15 mouse cellular contexts compared by ENCODE assay signal in the genomic region with DNA sequence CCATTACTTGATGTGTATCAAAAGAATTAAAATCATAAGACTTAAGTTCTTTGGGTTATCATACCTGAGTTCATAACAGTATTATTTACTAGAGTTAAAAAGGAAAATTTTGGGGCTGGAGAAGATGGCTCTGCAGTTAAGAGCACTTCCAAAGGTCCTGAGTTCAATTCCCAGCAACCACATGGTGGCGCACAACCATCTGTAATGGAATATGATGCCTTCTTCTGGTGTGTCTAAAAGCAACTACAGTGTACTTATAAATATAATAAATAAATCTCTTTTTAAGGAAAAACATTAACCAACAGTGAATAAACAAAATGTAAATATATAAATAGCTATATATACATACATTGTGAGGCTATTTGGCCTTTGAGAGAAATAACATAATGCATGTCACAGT. TPM values are rescaled to one million over a fixed set of nuclear protein-coding genes. Genes with fewer than 3 reads are reported as not detected.
DNase-seq lines count a peak whose midpoint lies in the region; ATAC-seq and TF ChIP-seq lines count a peak whose summit lies in the region.
"Had no signal": no experiment of that assay in that cellular context is flagged by ENCODE, and none has a peak within 500 bp of the region (broad histone marks: within the 10 kb centered on the region; RNA-seq: fewer than 3 reads in every experiment).

No protein-coding gene starts in this region.

- TF ChIP-seq EP300 in stomach, postnatal 0 days (optimal IDR thresholded peaks at IDR 0.05), result no peak

- TF ChIP-seq POLR2A in cerebellum, adult 2 months (IDR thresholded peaks at IDR 0.05; ENCODE audit: borderline replicate concordance, insufficient read depth, low read length), result no peak

- WGBS in cerebellum, adult 2 months, result 100% methylated on average over 1 of the region's 1 CpGs
- 94% methylated on average over 1 of the region's 1 CpGs for WGBS in intestine, postnatal 0 days
- WGBS in intestine, embryonic 15.5 days, result 95% methylated on average over 1 of the region's 1 CpGs
- WGBS in midbrain, postnatal 0 days, result 100% methylated on average over 1 of the region's 1 CpGs
- WGBS in midbrain, embryonic 15.5 days, result 98% methylated on average over 1 of the region's 1 CpGs
- 92% methylated on average over 1 of the region's 1 CpGs for WGBS in stomach, postnatal 0 days

- no peaks in the 10 kb centered on the region for H3K4me1 ChIP-seq in cerebellum, adult 2 months (ENCODE audit: control insufficient read depth, insufficient read depth, low read length)
- no peaks in the 10 kb centered on the region for H3K4me1 ChIP-seq in intestine, postnatal 0 days (replicated peaks; ENCODE audit: control insufficient read depth, insufficient read depth, low read length)
- no peaks in the 10 kb centered on the region for H3K4me1 ChIP-seq in intestine, embryonic 15.5 days (replicated peaks)
- H3K4me1 ChIP-seq in midbrain, postnatal 0 days (ENCODE audit: insufficient read depth, low read length), result no peaks in the 10 kb centered on the region
- H3K4me1 ChIP-seq in midbrain, embryonic 15.5 days, result no peaks in the 10 kb centered on the region
- H3K4me1 ChIP-seq in stomach, postnatal 0 days (replicated peaks; ENCODE audit: control insufficient read depth, insufficient read depth), result no peaks in the 10 kb centered on the region
- H3K4me1 ChIP-seq: embryonic facial prominence, embryonic 10.5 days; hindbrain, embryonic 10.5 days; liver, embryonic 15.5 days; midbrain, embryonic 12.5 days had no signal

- peak; percentile 2; the same call in 1 of the 2 replicates for TF ChIP-seq CTCF in cerebellum, adult 2 months (IDR thresholded peaks at IDR 0.05; ENCODE audit: borderline replicate concordance, insufficient read depth, low read depth, low read length)
- peak; percentile 52 for TF ChIP-seq CTCF in intestine, postnatal 0 days (IDR thresholded peaks at IDR 0.05; ENCODE audit: low read depth)
- TF ChIP-seq CTCF in midbrain, postnatal 0 days (IDR thresholded peaks at IDR 0.05), result peak; percentile 55
- peak; percentile 58 for TF ChIP-seq CTCF in stomach, postnatal 0 days (IDR thresholded peaks at IDR 0.05; ENCODE audit: low read depth)

- no peak for ATAC-seq in intestine, postnatal 0 days
- ATAC-seq in intestine, embryonic 15.5 days, result no peak
- no peak for ATAC-seq in midbrain, postnatal 0 days (ENCODE audit: low FRiP score)
- ATAC-seq in midbrain, embryonic 15.5 days (replicated peaks), result no peak
- ATAC-seq in stomach, postnatal 0 days (ENCODE audit: low FRiP score, low TSS enrichment), result no peak

- no peak for DNase-seq in cerebellum, adult 2 months
- no peak for DNase-seq in cerebellum, adult 9-10 months
- no peak for DNase-seq in midbrain, postnatal 0 days (ENCODE audit: low spot score)
- no peak for DNase-seq in stomach, postnatal 0 days (ENCODE audit: low spot score)
- no peak for DNase-seq in gastrocnemius, postnatal 10 days
- DNase-seq: cerebellum, adult 8-10 months; gastrocnemius, postnatal 25 days; thymus, adult 2 months had no signal

- no peak overlapping the region for H3K4me3 ChIP-seq in cerebellum, adult 2 months (replicated peaks; ENCODE audit: insufficient read depth, low read depth, low read length)
- H3K4me3 ChIP-seq in intestine, postnatal 0 days (ENCODE audit: low read depth, low read length), result no peak overlapping the region
- H3K4me3 ChIP-seq in intestine, embryonic 15.5 days (replicated peaks), result no peak overlapping the region
- H3K4me3 ChIP-seq in midbrain, postnatal 0 days (ENCODE audit: low read depth, low read length), result no peak overlapping the region
- H3K4me3 ChIP-seq in midbrain, embryonic 15.5 days, result no peak overlapping the region
- H3K4me3 ChIP-seq in stomach, postnatal 0 days (ENCODE audit: low read depth, low read length), result no peak overlapping the region
- H3K4me3 ChIP-seq: embryonic facial prominence, embryonic 10.5 days; hindbrain, embryonic 10.5 days; liver, embryonic 15.5 days; midbrain, embryonic 12.5 days had no signal

- no peaks in the 10 kb centered on the region for H3K9me3 ChIP-seq in intestine, postnatal 0 days (ENCODE audit: control insufficient read depth)
- H3K9me3 ChIP-seq in intestine, embryonic 15.5 days, result no peaks in the 10 kb centered on the region
- H3K9me3 ChIP-seq in midbrain, postnatal 0 days (ENCODE audit: low read length), result no peaks in the 10 kb centered on the region
- H3K9me3 ChIP-seq in midbrain, embryonic 15.5 days, result no peaks in the 10 kb centered on the region
- H3K9me3 ChIP-seq in stomach, postnatal 0 days (ENCODE audit: control insufficient read depth, low read length), result no peaks in the 10 kb centered on the region
- H3K9me3 ChIP-seq: embryonic facial prominence, embryonic 10.5 days; hindbrain, embryonic 10.5 days; liver, embryonic 15.5 days; midbrain, embryonic 12.5 days had no signal

- H3K36me3 ChIP-seq in intestine, postnatal 0 days (ENCODE audit: control insufficient read depth, insufficient read depth), result peaks cover 50% of the 10 kb centered on the region
- peaks cover 33% of the 10 kb centered on the region for H3K36me3 ChIP-seq in intestine, embryonic 15.5 days
- peaks cover 44% of the 10 kb centered on the region for H3K36me3 ChIP-seq in midbrain, postnatal 0 days (ENCODE audit: insufficient read depth, low read length)
- H3K36me3 ChIP-seq in midbrain, embryonic 15.5 days (replicated peaks), result peaks cover 46% of the 10 kb centered on the region
- peaks cover 19% of the 10 kb centered on the region for H3K36me3 ChIP-seq in stomach, postnatal 0 days (ENCODE audit: control insufficient read depth, insufficient read depth, low read length)

- no peak overlapping the region for H3K9ac ChIP-seq in intestine, postnatal 0 days (ENCODE audit: low read depth, low read length)
- no peak overlapping the region for H3K9ac ChIP-seq in intestine, embryonic 15.5 days
- H3K9ac ChIP-seq in midbrain, postnatal 0 days (replicated peaks; ENCODE audit: low read length, poor library complexity, severe bottlenecking), result no peak overlapping the region
- H3K9ac ChIP-seq in midbrain, embryonic 15.5 days, result no peak overlapping the region
- H3K9ac ChIP-seq in stomach, postnatal 0 days (ENCODE audit: low read length), result no peak overlapping the region
- H3K9ac ChIP-seq: liver, embryonic 15.5 days; midbrain, embryonic 12.5 days had no signal

- no peaks in the 10 kb centered on the region for H3K27me3 ChIP-seq in cerebellum, adult 2 months (ENCODE audit: control insufficient read depth, insufficient read depth, low read length)
- H3K27me3 ChIP-seq in intestine, postnatal 0 days (replicated peaks; ENCODE audit: control insufficient read depth, insufficient read depth, low read length), result no peaks in the 10 kb centered on the region
- H3K27me3 ChIP-seq in intestine, embryonic 15.5 days (replicated peaks), result no peaks in the 10 kb centered on the region
- H3K27me3 ChIP-seq in midbrain, postnatal 0 days (ENCODE audit: insufficient read depth, low read length), result no peaks in the 10 kb centered on the region
- H3K27me3 ChIP-seq in midbrain, embryonic 15.5 days (replicated peaks), result no peaks in the 10 kb centered on the region
- H3K27me3 ChIP-seq in stomach, postnatal 0 days (ENCODE audit: control insufficient read depth, insufficient read depth, low read length), result no peaks in the 10 kb centered on the region
- H3K27me3 ChIP-seq: liver, embryonic 15.5 days; midbrain, embryonic 12.5 days had no signal

- H3K4me2 ChIP-seq in intestine, postnatal 0 days (replicated peaks; ENCODE audit: low read depth), result no peak overlapping the region
- H3K4me2 ChIP-seq in intestine, embryonic 15.5 days (replicated peaks), result no peak overlapping the region
- H3K4me2 ChIP-seq in midbrain, postnatal 0 days (ENCODE audit: low read depth, low read length, poor library complexity, severe bottlenecking), result no peak overlapping the region
- H3K4me2 ChIP-seq in midbrain, embryonic 15.5 days, result no peak overlapping the region
- H3K4me2 ChIP-seq in stomach, postnatal 0 days (replicated peaks; ENCODE audit: low read depth), result no peak overlapping the region
- H3K4me2 ChIP-seq: liver, embryonic 15.5 days; midbrain, embryonic 12.5 days had no signal

- no peak overlapping the region for H3K27ac ChIP-seq in cerebellum, adult 2 months (ENCODE audit: insufficient read depth, low read length)
- H3K27ac ChIP-seq in intestine, postnatal 0 days (ENCODE audit: low read depth, low read length), result no peak overlapping the region
- H3K27ac ChIP-seq in intestine, embryonic 15.5 days, result no peak overlapping the region
- no peak overlapping the region for H3K27ac ChIP-seq in midbrain, postnatal 0 days (ENCODE audit: low read depth, low read length)
- H3K27ac ChIP-seq in midbrain, embryonic 15.5 days, result no peak overlapping the region
- H3K27ac ChIP-seq in stomach, postnatal 0 days (replicated peaks), result no peak overlapping the region
- H3K27ac ChIP-seq: embryonic facial prominence, embryonic 10.5 days; hindbrain, embryonic 10.5 days; liver, embryonic 15.5 days; midbrain, embryonic 12.5 days had no signal

RNA-seq across cellular contexts. Expression of a gene that starts 17.0 kb away (rescaled TPM):
- polyA plus RNA-seq in cerebellum, adult 2 months (2012; rRNA removed), result 22.5 and 25.8 TPM in 2 replicates
- polyA plus RNA-seq in intestine, postnatal 0 days (2015; fragmentation: Nextera tagmentation; extraction: Ambion mirVana), result 82.2 and 89.0 TPM in 2 replicates
- polyA plus RNA-seq in intestine, embryonic 15.5 days (2015; fragmentation: Nextera tagmentation; extraction: Ambion mirVana), result 240 and 279 TPM in 2 replicates
- 78.3 and 88.6 TPM in 2 replicates for total RNA-seq in midbrain, postnatal 0 days (2014; rRNA removed)
- 117 and 146 TPM in 2 replicates for polyA plus RNA-seq in midbrain, postnatal 0 days (2015; fragmentation: Nextera tagmentation; extraction: Ambion mirVana)
- 133 and 136 TPM in 2 replicates for polyA plus RNA-seq in midbrain, embryonic 15.5 days (2015; fragmentation: Nextera tagmentation; extraction: Ambion mirVana)
- 111 and 116 TPM in 2 replicates for polyA plus RNA-seq in stomach, postnatal 0 days (2015; fragmentation: Nextera tagmentation; extraction: Ambion mirVana)
- total RNA-seq in gastrocnemius, postnatal 10 days (2021), result 10 to 100 TPM; 47.8 to 59.8 TPM

RNA-seq across cellular contexts. Expression of a gene that starts 31.1 kb away (rescaled TPM):
- 110 and 116 TPM in 2 replicates for polyA plus RNA-seq in cerebellum, adult 2 months (2012; rRNA removed)
- 208 and 217 TPM in 2 replicates for polyA plus RNA-seq in intestine, postnatal 0 days (2015; fragmentation: Nextera tagmentation; extraction: Ambion mirVana)
- 316 and 375 TPM in 2 replicates for polyA plus RNA-seq in intestine, embryonic 15.5 days (2015; fragmentation: Nextera tagmentation; extraction: Ambion mirVana)
- total RNA-seq in midbrain, postnatal 0 days (2014; rRNA removed), result 81.6 and 124 TPM in 2 replicates
- 304 and 319 TPM in 2 replicates for polyA plus RNA-seq in midbrain, postnatal 0 days (2015; fragmentation: Nextera tagmentation; extraction: Ambion mirVana)
- polyA plus RNA-seq in midbrain, embryonic 15.5 days (2015; fragmentation: Nextera tagmentation; extraction: Ambion mirVana), result 311 and 328 TPM in 2 replicates
- 224 TPM in 2 replicates for polyA plus RNA-seq in stomach, postnatal 0 days (2015; fragmentation: Nextera tagmentation; extraction: Ambion mirVana)
- 10 to 100 TPM; 75.1 to 75.6 TPM for total RNA-seq in gastrocnemius, postnatal 10 days (2021)

Comparison
In these comparisons a context has a peak if more than half of its experiments do, and no peak if none do; other contexts are left out.
1. CTCF ChIP-seq: peak in every context shown above with its lines; median percentile 58 in stomach, postnatal 0 days; 55 in midbrain, postnatal 0 days; 52 in intestine, postnatal 0 days; 2 in cerebellum, adult 2 months.